Mouse (Mus musculus) adrenal gland, postnatal 36 days (tissue): ENCODE results near the gene Slc7a11. TPM values are rescaled to one million over a fixed set of nuclear protein-coding genes. Genes with fewer than 3 reads are reported as not detected.
A peak's percentile ranks its signal among the peaks of the same experiment; 100 is the strongest.

Experiments
- DNase-seq, 2 experiments: peaks; one replicate each; pipeline ENCODE4 v3.0.0; 2021; ENCODE audit warnings: mixed read lengths in 1 of 2
- total RNA-seq, 2 experiments: library from RNA; stranded (reverse); gene quantifications; 2 replicates each; pipeline ENCODE4 v1.2.3; 2021

The Slc7a11 gene
- total RNA-seq, 2 experiments from 2014 or later, result 0.76 to 0.86 TPM

DNA sequence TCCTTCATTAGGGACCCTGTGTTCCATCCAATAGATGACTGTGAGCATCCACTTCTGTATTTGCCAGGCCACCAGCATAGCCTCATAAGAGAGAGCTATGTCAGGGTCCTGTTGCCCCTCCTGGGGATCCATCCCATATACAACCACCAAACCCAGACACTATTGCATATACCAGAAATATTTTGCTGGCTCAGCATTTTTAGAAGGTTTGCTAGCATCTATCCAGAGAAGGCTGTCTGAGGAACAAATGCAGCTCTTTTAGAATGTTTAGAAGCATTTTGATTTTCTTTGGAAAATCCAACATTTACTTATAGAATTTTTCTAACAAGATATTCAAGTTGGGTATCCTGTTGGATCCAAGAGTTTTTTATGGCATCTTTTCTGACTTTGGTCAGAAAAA lies 299.3 kb downstream of the Slc7a11 start:
- no peak for DNase-seq

GRCm38 (mm10) chr3:50138319-50138718 lies 305.1 kb downstream of the Slc7a11 start:
- no peak for DNase-seq

DNA sequence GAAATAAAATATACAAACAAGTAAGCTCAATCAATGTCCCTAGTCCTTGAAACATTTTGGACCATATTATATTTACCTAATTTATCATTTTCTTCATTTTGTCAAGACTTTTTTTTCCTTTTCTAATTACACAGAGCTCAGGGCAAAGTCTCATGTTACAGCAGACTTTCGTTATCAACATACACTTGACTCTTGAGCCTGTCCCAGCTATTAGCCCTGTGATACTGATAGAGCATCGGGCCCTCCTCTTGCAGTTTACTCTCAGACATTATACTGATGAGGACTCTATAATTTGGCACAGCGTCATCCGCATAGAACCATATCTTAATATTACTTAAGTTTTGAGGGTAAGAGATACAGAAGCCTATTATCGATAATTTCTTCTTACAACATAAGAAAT lies 311.2 kb downstream of the Slc7a11 start:
- no peak for DNase-seq

GRCm38 (mm10) chr3:50130319-50130718 lies 313.1 kb downstream of the Slc7a11 start:
- DNase-seq, result no peak

DNA sequence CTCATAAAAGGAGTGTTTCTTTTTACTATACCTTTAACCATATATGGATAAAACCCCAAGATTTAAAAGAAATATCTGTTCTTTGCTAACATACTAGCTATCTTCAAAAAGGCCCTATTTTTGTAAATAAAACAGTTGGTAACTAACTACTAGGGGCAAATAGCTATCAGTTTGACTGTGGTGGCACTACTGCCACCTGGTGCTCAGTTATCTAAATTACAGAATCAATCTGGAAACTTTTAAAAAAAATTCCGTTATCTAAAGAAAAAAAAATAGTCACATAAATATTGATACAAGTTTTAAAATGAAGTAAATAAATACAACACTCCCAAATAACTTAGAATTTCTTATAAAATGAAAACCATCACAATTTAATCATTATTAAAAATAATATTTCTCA lies 322.4 kb downstream of the Slc7a11 start:
- peak in 1 of 2 experiments; percentile 2 for DNase-seq

GRCm38 (mm10) chr3:50116266-50116665 lies 327.1 kb downstream of the Slc7a11 start:
- no peak for DNase-seq

- DNase-seq, result peak in 1 of 2 experiments; percentile 5
These were observed 337.9 kb downstream of the Slc7a11 start for GRCm38 (mm10) chr3:50105509-50105908.

DNA sequence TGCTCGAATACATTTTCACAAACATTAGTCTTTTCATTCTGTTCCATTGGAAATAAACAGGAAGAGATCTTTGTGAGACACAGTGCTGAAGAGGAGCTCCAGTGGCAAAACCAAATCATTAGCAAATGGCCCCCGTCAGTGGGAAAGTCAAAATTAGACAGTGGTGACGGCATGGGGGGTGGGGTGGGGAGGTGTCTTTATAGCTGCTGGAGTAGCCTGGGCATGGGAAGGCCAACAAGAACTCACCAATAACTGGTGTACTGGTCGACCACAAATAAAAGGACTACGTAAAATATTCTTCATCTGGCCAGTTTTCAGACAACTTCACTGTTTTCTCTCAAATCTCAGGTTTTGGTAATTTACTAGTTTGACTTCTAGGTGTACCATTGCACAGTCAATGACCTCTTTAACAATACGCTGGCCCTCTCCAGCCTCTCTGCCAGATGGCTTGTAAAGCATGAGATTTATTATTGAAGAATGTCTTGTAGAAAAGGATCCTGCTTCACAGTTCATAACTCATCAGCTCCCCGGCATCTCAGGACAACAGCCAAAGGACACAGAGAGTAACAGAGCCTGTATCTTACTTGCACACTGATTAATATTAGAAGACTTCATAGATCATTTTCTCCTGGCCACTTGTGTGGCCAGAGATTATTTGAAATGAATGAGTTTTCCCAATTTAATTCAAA lies 348.9 kb downstream of the Slc7a11 start:
- no peak for DNase-seq

DNA sequence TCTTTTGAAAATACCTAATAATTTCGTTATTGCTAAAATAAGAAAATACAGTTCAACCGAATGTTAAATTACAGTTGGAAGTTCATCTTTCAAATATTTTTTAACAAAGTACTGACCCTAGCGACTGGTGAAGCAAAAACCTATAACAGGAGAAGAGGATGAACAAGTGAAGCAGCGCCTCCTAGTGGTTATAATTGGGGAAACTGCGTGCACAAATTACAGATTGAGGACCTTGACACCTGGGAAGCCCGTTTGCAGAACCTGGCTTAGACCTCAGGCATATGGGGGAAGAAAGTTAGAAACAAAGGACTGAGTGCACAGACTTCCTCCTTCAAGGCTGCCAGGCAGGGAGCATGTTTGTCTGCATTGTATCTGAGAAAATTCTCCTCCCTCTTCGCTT lies 366.4 kb downstream of the Slc7a11 start:
- DNase-seq, result peak; percentile 42 to 63

GRCm38 (mm10) chr3:50063396-50063795 lies 380.0 kb downstream of the Slc7a11 start:
- no peak for DNase-seq

DNA sequence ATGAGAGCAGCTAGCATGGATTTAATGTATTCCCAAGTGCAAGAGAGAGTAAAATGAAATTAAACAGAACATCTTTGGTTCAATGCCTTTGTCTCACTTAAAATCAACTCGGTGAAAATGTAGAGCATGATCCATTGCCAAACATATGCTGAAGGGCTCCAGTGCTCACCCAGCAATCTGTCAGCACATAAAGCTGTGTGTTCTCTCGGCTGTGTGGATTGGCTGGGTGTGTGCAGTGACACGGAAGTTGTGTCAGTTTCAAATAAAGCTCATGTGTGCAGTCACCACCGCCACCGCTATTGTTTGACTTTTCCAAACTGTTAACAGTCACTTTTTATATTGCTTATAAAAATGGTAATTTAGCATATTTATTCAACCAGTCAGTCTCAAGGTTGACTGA lies 398.7 kb downstream of the Slc7a11 start:
- DNase-seq, result no peak

DNA sequence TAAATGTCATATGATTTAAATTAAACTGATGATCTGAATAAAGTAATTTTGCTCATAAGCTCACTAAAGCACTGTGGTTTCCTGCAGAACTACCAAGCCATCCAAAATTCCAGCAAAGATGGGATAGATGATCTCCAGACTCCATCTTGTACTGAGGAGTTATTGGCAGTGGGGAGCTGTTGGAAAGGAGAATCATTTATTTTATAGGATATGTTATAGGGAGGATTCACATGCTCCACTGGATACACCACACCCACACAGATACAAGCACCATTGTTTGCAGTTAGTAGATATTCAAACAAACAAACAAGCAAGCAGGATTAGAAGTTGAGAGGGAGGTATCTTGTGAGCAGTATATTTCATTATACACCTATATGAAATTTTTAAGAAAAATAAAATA lies 399.3 kb downstream of the Slc7a11 start:
- no peak for DNase-seq

GRCm38 (mm10) chr3:50041141-50041540 lies 402.3 kb downstream of the Slc7a11 start:
- no peak for DNase-seq

GRCm38 (mm10) chr3:50035875-50036528 lies 407.4 kb downstream of the Slc7a11 start:
- DNase-seq, result no peak

- DNase-seq, result no peak
These were observed 410.1 kb downstream of the Slc7a11 start for GRCm38 (mm10) chr3:50033325-50033724.

DNA sequence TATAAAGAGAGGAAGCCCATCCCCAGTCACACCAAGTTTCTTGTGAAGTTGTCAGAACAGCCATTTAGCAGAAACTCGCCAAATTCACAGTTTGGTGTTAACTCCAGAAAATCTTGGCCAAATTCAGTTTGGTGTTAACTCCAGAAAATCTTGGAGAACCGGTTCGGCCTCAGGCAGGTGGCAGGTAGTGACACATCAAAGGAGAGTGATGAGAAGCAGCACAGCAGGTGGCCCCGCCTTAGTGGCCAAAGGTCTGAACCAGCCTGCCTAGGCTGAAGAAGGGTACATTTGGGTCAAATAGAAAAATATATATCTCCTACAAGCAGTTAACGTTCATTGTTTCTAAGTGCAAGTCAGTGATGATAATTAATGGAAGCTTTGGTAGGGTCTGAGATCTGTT lies 417.4 kb downstream of the Slc7a11 start:
- no peak for DNase-seq

DNA sequence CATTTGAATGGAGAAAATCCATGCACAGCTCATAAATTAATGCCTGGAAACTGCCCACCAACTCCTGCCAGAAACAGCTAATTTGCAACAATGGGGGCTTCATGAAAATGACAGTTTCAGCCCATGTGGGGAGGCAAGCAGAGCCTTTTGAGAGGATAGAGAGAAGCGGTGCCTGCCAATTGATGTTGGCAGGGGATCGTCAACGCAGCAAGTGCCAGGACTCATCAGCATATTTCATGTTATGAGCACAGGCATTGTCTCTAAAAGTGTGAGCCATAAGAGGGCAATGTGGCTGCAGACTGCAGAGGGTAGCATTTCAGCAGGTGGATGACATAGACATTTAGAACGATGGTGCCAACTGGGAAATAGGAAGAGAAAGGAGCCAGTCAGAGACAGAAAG lies 429.0 kb downstream of the Slc7a11 start:
- DNase-seq, result no peak

DNA sequence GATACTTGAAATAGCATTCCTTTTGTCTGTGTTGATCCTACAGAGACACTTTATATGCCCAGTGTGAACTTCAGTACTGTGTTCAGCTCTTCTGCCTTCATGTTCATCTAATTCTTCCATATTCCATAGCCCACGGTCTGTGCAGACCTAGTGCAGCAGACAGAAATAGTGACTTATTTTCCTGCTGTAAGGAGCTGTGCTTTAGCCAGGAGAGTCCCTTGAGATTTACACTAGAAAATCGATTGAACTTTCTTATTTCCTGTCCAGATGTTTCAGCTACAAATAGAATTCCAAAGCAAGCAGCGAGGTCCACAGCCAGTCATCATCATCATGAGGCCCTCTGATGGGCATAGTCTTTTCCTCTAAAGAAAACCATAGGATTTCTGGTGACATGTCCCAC lies 431.4 kb downstream of the Slc7a11 start:
- no peak for DNase-seq

DNA sequence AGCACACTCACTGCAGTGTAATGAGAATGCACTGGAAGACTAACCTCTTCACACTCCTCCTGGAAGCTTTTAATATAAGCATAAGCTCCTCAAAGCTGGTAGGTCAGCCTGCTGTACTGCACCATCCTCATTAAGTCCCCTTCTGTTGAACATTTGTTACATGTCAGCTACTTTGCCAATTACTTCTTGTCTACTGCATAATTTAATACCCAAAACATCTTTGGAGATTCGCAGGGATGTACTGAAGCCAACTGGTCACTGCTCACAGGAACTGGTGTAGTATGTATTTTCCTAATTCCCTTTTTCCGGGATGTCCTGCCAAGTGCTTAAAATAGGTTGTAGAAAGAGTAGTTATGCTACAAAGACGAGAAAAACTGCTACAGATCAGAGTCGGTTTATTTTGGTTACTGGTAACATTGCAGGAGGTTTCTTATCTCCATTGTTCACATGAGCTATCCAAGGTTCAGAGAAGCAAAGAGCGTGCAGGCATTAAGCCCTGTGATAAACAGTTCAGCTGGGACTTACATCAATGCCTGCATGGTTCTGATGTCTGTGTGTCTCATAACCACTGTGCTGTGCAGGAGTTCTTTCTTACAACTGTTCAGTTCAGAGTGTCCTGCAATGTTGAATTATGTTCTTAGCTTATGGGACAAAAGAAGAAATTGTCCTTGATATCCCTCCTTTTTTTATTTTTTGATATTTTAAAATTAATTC lies 439.3 kb downstream of the Slc7a11 start:
- no peak for DNase-seq

DNA sequence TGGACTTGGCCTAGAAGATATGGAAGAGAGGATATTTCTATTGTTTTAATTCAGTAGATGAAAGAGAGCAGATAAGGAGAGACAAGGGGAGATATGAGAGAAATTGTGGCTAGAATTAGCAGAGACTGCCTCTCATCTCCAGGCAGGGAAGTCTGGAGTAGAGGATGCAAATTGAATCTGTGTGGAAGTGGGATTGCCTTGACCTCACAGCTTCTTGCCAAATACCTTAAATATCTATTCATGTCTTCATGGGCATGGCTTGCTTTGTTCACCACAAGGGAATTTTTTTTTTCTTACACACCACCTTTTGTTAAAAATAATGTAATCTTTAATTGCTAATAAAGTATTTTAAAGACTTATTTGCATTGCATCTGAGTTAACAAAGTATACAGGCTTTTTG lies 441.3 kb downstream of the Slc7a11 start:
- no peak for DNase-seq

GRCm38 (mm10) chr3:50001635-50002034 lies 441.8 kb downstream of the Slc7a11 start:
- no peak for DNase-seq

DNA sequence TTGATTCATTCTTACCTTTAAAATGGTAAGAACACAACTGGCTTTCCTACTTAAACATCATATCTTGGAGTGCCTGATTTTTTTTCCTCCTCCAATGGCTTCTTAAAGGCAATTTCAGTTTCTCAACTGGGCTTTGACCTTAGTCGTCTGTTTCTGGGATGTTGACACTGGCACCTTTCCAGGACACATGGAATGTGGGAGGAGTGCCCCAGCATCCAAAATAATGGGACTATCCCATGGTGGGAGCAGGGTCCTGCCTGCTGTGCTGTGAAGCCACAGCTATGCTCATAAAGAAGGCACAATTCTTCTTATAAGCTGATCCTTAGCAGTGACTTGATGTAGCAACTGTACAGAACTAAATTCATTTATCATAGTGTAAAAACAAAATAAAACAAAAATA lies 450.5 kb downstream of the Slc7a11 start:
- DNase-seq, result no peak

DNA sequence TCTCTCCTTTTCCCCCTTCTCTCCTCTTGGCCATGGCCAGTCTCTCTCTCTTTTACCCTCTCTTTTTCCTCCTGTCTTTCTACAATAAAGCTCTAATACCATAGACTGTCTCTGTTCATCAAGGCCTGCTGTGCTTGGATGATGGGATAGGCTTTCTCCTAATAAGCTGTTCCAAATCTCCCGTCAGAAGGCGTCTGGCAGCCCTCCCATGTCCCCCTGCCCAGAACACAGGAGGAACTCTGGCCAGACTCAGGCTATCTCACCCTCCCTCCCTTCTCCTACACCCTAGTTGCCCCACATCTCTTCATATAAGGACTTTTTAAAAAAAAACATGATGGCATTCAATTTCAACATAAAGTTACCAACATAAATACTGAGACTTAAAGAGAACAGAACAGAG lies 456.2 kb downstream of the Slc7a11 start:
- no peak for DNase-seq
